ENCODE assay signal across 8 mouse cellular contexts in genomic region chr12:80153687-80154326, GRCm38 (mm10). TPM values are rescaled to one million over a fixed set of nuclear protein-coding genes. Genes with fewer than 3 reads are reported as not detected.
DNase-seq lines count a peak whose midpoint lies in the region; ATAC-seq and TF ChIP-seq lines count a peak whose summit lies in the region.

No protein-coding gene starts in this region.

- DNase-seq in CD8-positive naive resting alpha-beta T cell, adult 2 months (ENCODE audit: low read depth in 2 of 2, low spot score in 2 of 2): peak; percentile 21 to 41
- peak; percentile 83 for DNase-seq in R1 (ENCODE audit: low read depth, low spot score)
- DNase-seq in embryo, embryonic 10 days (ENCODE audit: low spot score): peak; percentile 86
- peak; percentile 70 for DNase-seq in limb, embryonic 11.5 days (ENCODE audit: low spot score)
- DNase-seq in retina, embryonic 14.5 days (ENCODE audit: low spot score): peak; percentile 85
- no peak for DNase-seq in layer of hippocampus, adult 9-11 months

- 44% methylated on average over 10 of the region's 10 CpGs for WGBS in intestine, postnatal 0 days
- 43% methylated on average over 10 of the region's 10 CpGs for WGBS in intestine, embryonic 16.5 days
- WGBS in limb, embryonic 11.5 days: 41% methylated on average over 10 of the region's 10 CpGs

- no peak overlapping the region for H3K27ac ChIP-seq in intestine, postnatal 0 days (ENCODE audit: low read depth, low read length)
- H3K27ac ChIP-seq in intestine, embryonic 16.5 days (ENCODE audit: low read length): no peak overlapping the region
- no peak overlapping the region for H3K27ac ChIP-seq in limb, embryonic 11.5 days (replicated peaks; ENCODE audit: low read depth, low read length)

- peak; percentile 89 for TF ChIP-seq CTCF in intestine, postnatal 0 days (IDR thresholded peaks at IDR 0.05; ENCODE audit: low read depth)

- no peaks in the 10 kb centered on the region for H3K9me3 ChIP-seq in intestine, postnatal 0 days (ENCODE audit: control insufficient read depth)
- no peaks in the 10 kb centered on the region for H3K9me3 ChIP-seq in intestine, embryonic 16.5 days (ENCODE audit: control insufficient read depth, low read length)
- no peaks in the 10 kb centered on the region for H3K9me3 ChIP-seq in limb, embryonic 11.5 days (ENCODE audit: control insufficient read depth, low read length)

- no peaks in the 10 kb centered on the region for H3K27me3 ChIP-seq in intestine, postnatal 0 days (replicated peaks; ENCODE audit: control insufficient read depth, insufficient read depth, low read length)
- no peaks in the 10 kb centered on the region for H3K27me3 ChIP-seq in intestine, embryonic 16.5 days (replicated peaks; ENCODE audit: control insufficient read depth, insufficient read depth, low read length)
- no peaks in the 10 kb centered on the region for H3K27me3 ChIP-seq in limb, embryonic 11.5 days (ENCODE audit: control insufficient read depth, insufficient read depth, low read length)

- H3K36me3 ChIP-seq in intestine, postnatal 0 days (ENCODE audit: control insufficient read depth, insufficient read depth): no peaks in the 10 kb centered on the region
- H3K36me3 ChIP-seq in intestine, embryonic 16.5 days (ENCODE audit: control insufficient read depth, insufficient read depth, low read length): no peaks in the 10 kb centered on the region
- no peaks in the 10 kb centered on the region for H3K36me3 ChIP-seq in limb, embryonic 11.5 days (ENCODE audit: control insufficient read depth, insufficient read depth, low read length)

- no peak for ATAC-seq in intestine, postnatal 0 days
- no peak for ATAC-seq in intestine, embryonic 16.5 days
- ATAC-seq in limb, embryonic 11.5 days (ENCODE audit: insufficient number of reproducible peaks, low FRiP score, low TSS enrichment, low read depth): no peak

- H3K4me2 ChIP-seq in intestine, postnatal 0 days (replicated peaks; ENCODE audit: low read depth): no peak overlapping the region
- no peak overlapping the region for H3K4me2 ChIP-seq in intestine, embryonic 16.5 days (ENCODE audit: low read depth, low read length)
- no peak overlapping the region for H3K4me2 ChIP-seq in limb, embryonic 11.5 days (ENCODE audit: low read depth, severe bottlenecking)

- H3K4me3 ChIP-seq in intestine, postnatal 0 days (ENCODE audit: low read depth, low read length): no peak overlapping the region
- no peak overlapping the region for H3K4me3 ChIP-seq in intestine, embryonic 16.5 days (ENCODE audit: low read length)
- no peak overlapping the region for H3K4me3 ChIP-seq in limb, embryonic 11.5 days (ENCODE audit: low read depth, low read length)

- H3K9ac ChIP-seq in intestine, postnatal 0 days (ENCODE audit: low read depth, low read length): no peak overlapping the region
- H3K9ac ChIP-seq in intestine, embryonic 16.5 days (ENCODE audit: low read depth, low read length): no peak overlapping the region
- H3K9ac ChIP-seq in limb, embryonic 11.5 days (ENCODE audit: low read length): no peak overlapping the region

- H3K4me1 ChIP-seq in intestine, postnatal 0 days (replicated peaks; ENCODE audit: control insufficient read depth, insufficient read depth, low read length): no peaks in the 10 kb centered on the region
- no peaks in the 10 kb centered on the region for H3K4me1 ChIP-seq in intestine, embryonic 16.5 days (ENCODE audit: control insufficient read depth, insufficient read depth, low read length)
- H3K4me1 ChIP-seq in limb, embryonic 11.5 days (ENCODE audit: control insufficient read depth, insufficient read depth, low read length): no peaks in the 10 kb centered on the region

RNA-seq across cellular contexts. Expression of gene Zfp36l1, which starts 41.0 kb away (rescaled TPM):
- polyA plus RNA-seq in intestine, postnatal 0 days (2015; fragmentation: Nextera tagmentation; extraction: Ambion mirVana): 77.9 and 80.7 TPM in 2 replicates
- polyA plus RNA-seq in intestine, embryonic 16.5 days (2015; fragmentation: Nextera tagmentation; extraction: Ambion mirVana): 79.7 and 89.1 TPM in 2 replicates
- polyA plus RNA-seq in limb, embryonic 11.5 days (2014; fragmentation: Nextera tagmentation; extraction: Ambion mirVana): 140 and 149 TPM in 2 replicates
